Mouse (Mus musculus) myocyte (in vitro differentiated cells): ENCODE data around the gene Slc30a3.

Experiments used
- CEBPB ChIP-seq: IDR thresholded peaks from 2 replicates; pipeline ENCODE4 v1.6.1; 2011; ENCODE audit warnings: mild to moderate bottlenecking, moderate library complexity; ENCODE audit not compliant: poor library complexity, insufficient read depth, severe bottlenecking
- E2F4 ChIP-seq: IDR thresholded peaks from one replicate; pipeline ENCODE4 v1.6.1; 2011; ENCODE audit warnings: mild to moderate bottlenecking, control low read depth, moderate library complexity; ENCODE audit not compliant: insufficient read depth
- MYOD1 ChIP-seq, 3 experiments: IDR thresholded peaks; one replicate each; pipeline ENCODE4 v1.6.1; 2011; ENCODE audit warnings: control low read depth in 2 of 3, low read depth in 2 of 3, mild to moderate bottlenecking in 2 of 3, moderate library complexity in 1 of 3; ENCODE audit not compliant: insufficient read length in 2 of 3, control insufficient read depth in 1 of 3
- MYOG ChIP-seq, 3 experiments: IDR thresholded peaks; one replicate each; pipeline ENCODE4 v1.6.1; 2011; ENCODE audit warnings: control low read depth in 2 of 3, low read depth in 2 of 3, mild to moderate bottlenecking in 2 of 3; ENCODE audit not compliant: insufficient read length in 2 of 3, control insufficient read depth in 1 of 3, insufficient read depth in 1 of 3
- POLR2A ChIP-seq: IDR thresholded peaks from one replicate; pipeline ENCODE4 v1.6.1; 2011; ENCODE audit warnings: low read depth, mild to moderate bottlenecking, control low read depth, moderate library complexity; ENCODE audit not compliant: insufficient read length
- TCF12 ChIP-seq: IDR thresholded peaks from one replicate; pipeline ENCODE4 v1.6.1; 2011; ENCODE audit warnings: mild to moderate bottlenecking, control low read depth; ENCODE audit not compliant: poor library complexity, insufficient read depth, severe bottlenecking
- TCF3 ChIP-seq: IDR thresholded peaks from one replicate; pipeline ENCODE4 v1.6.1; 2011; ENCODE audit warnings: low read depth, control low read depth; ENCODE audit not compliant: insufficient read length
- USF1 ChIP-seq: IDR thresholded peaks from one replicate; pipeline ENCODE4 v1.6.1; 2011; ENCODE audit warnings: low read depth, mild to moderate bottlenecking, control low read depth, moderate library complexity

DNA sequence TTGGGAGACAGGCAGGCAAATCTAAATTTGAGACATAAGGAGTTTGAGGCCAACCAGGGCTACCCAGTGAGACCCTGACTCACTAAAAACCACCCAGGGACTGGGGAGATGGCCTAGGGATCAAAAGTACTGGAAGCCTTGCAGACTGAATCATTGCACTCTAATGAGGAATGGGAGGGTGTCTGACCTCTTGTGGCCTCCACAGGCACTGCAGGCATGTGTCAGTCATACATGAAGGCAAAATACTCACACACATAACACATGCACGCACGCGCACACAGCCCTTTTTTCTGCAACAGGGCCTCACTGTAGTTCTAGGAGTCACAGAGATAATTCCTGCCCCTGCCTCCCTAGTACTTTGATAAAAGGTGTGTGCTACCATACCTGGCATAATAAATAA is 26.7 kb downstream of the Slc30a3 start:
- TF ChIP-seq CEBPB (no peak), POLR2A (no peak), MYOG (IDR thresholded peaks at IDR 0.05; ENCODE audit: control insufficient read depth in 1 of 3, insufficient read depth in 1 of 3, insufficient read length in 2 of 3, low read depth in 2 of 3) (no peak), E2F4 (no peak), TCF3 (no peak), TCF12 (no peak), USF1 (no peak), MYOD1 (IDR thresholded peaks at IDR 0.05; ENCODE audit: control insufficient read depth in 1 of 3, insufficient read length in 2 of 3, low read depth in 2 of 3) (no peak)
